Mouse (Mus musculus) stomach, postnatal 0 days (tissue): Measurements from ENCODE around the gene Prr15l. TPM values are rescaled to one million over a fixed set of nuclear protein-coding genes. Genes with fewer than 3 reads are reported as not detected.

Source experiments
- ATAC-seq: fragments of 200-750 bp; cut with Nextera tagmentation; 2 replicates; pipeline ENCODE4 v1.8.0; 2017; ENCODE audit not compliant: low FRiP score, low TSS enrichment
- DNase-seq: peaks from one replicate; pipeline ENCODE4 v3.0.0-alpha.2; 2016; ENCODE audit warnings: low spot score
- H3K27ac ChIP-seq: fragments of 300-500 bp; sonication (generic); replicated peaks from 2 replicates; pipeline ENCODE4 v1.5.1; 2014; ENCODE audit warnings: mild to moderate bottlenecking, control low read depth
- H3K27me3 ChIP-seq: fragments of 300-500 bp; sonication (generic); 2 replicates; pipeline ENCODE4 v1.6.1; 2014; ENCODE audit warnings: low read length; ENCODE audit not compliant: control insufficient read depth, insufficient read depth
- H3K36me3 ChIP-seq: fragments of 300-500 bp; sonication (generic); 2 replicates; pipeline ENCODE4 v1.6.1; 2014; ENCODE audit warnings: low read length, mixed read lengths; ENCODE audit not compliant: control insufficient read depth, insufficient read depth
- H3K4me1 ChIP-seq: fragments of 300-500 bp; sonication (generic); replicated peaks from 2 replicates; pipeline ENCODE4 v1.6.1; 2014; ENCODE audit warnings: antibody characterized with exemption; ENCODE audit not compliant: control insufficient read depth, insufficient read depth
- H3K4me2 ChIP-seq: fragments of 300-500 bp; sonication (generic); replicated peaks from 2 replicates; pipeline ENCODE4 v1.6.1; 2014; ENCODE audit warnings: low read depth, mild to moderate bottlenecking, control low read depth, moderate library complexity
- H3K4me3 ChIP-seq: fragments of 300-500 bp; sonication (generic); 2 replicates; pipeline ENCODE4 v1.5.1; 2014; ENCODE audit warnings: low read depth, low read length, control low read depth
- H3K9ac ChIP-seq: fragments of 300-500 bp; sonication (generic); 2 replicates; pipeline ENCODE4 v1.6.1; 2014; ENCODE audit warnings: mild to moderate bottlenecking, low read length, control low read depth, mixed read lengths
- H3K9me3 ChIP-seq: fragments of 300-500 bp; sonication (generic); 2 replicates; pipeline ENCODE4 v1.6.1; 2016; ENCODE audit warnings: low read length; ENCODE audit not compliant: control insufficient read depth
- CTCF ChIP-seq: IDR thresholded peaks from 2 replicates; pipeline ENCODE4 v1.5.1; 2016; ENCODE audit warnings: antibody characterized with exemption, low read depth, mild to moderate bottlenecking, moderate library complexity
- EP300 ChIP-seq: optimal IDR thresholded peaks from 2 replicates; pipeline ENCODE3; 2016; ENCODE audit warnings: antibody characterized with exemption
- WGBS: fragments of 180-500 bp; shearing (Covaris S2); extraction: QIAGEN DNeasy Blood & Tissue Kit; methylation state at CpG from one replicate; pipeline ENCODE4 v1.1.7; 2014; 5-methylcytosine and 5-hydroxymethylcytosine counted together
- polyA plus RNA-seq: library from polyadenylated mRNA; unstranded; fragments of >200 nt; fragmentation: Nextera tagmentation; extraction: Ambion mirVana; gene quantifications from 2 replicates; pipeline ENCODE4 v1.2.1, GENCODE M21; 2015

The Prr15l gene
- polyA plus RNA-seq: 112 and 116 TPM in 2 replicates

- ATAC-seq (peak; percentile 46), DNase-seq (peak; percentile 85)
- Histone ChIP-seq H3K9ac (no peak within 1 kb of the TSS; the same call in 1 of the 2 replicates), H3K27ac (peak within 1 kb of the TSS; percentile 91), H3K4me3 (peak within 1 kb of the TSS; percentile 37; the same call in 1 of the 2 replicates), H3K36me3 (no peaks in the 10 kb centered on the region), H3K9me3 (no peaks in the 10 kb centered on the region), H3K4me1 (no peaks in the 10 kb centered on the region), H3K27me3 (no peaks in the 10 kb centered on the region), H3K4me2 (0 out of 2 replicates have a peak within 1 kb of the TSS, but pooled peaks have one; percentile 17)
- TF ChIP-seq EP300: no peak
- no peak for TF ChIP-seq CTCF
- 32% methylated on average over 2 of the region's 2 CpGs for WGBS
Measured at GRCm38 (mm10) chr11:96928088-96928487, at the start of gene Prr15l. Prr15l (plus strand) TSS chr11:96928104.

DNA sequence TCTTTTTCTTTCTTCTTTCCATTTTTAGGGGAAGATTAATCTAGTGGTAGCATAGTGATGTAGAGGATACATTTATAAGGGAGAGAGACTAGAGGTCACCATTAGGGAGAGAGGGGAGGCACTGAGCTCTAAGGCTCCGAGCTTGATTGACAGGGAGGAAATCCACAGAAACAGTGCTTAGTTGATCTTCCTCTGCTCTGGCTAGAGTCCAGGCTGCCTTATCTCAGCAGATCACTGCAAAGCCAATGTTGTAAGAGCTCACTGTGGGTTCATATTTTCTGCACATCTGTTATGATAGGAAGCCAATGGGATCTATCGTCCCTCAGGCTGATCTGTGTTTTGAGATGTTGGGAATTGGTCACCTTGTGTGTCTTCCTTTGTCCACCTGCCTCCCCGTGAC, 49.2 kb upstream of the Prr15l start:
- no peak overlapping the region for H3K27ac ChIP-seq
- H3K4me2 ChIP-seq: no peak overlapping the region
- no peak overlapping the region for H3K9ac ChIP-seq
- H3K27me3 ChIP-seq: no peaks in the 10 kb centered on the region
- H3K4me1 ChIP-seq: no peaks in the 10 kb centered on the region
- no peaks in the 10 kb centered on the region for H3K36me3 ChIP-seq
- WGBS: 36% methylated on average over 3 of the region's 3 CpGs
- TF ChIP-seq CTCF (no peak), EP300 (no peak)
- H3K4me3 ChIP-seq: no peak overlapping the region
- ATAC-seq (no peak), DNase-seq (no peak)
- H3K9me3 ChIP-seq: no peaks in the 10 kb centered on the region

GRCm38 (mm10) chr11:96879359-96879758, 48.5 kb upstream of the Prr15l start:
- TF ChIP-seq CTCF: no peak
- no peak for TF ChIP-seq EP300
- no peaks in the 10 kb centered on the region for H3K4me1 ChIP-seq
- no peak for ATAC-seq
- no peak overlapping the region for H3K4me2 ChIP-seq
- no peak for DNase-seq
- no peak overlapping the region for H3K27ac ChIP-seq
- H3K9me3 ChIP-seq: no peaks in the 10 kb centered on the region
- H3K27me3 ChIP-seq: no peaks in the 10 kb centered on the region
- WGBS: 37% methylated on average over 7 of the region's 7 CpGs
- no peak overlapping the region for H3K9ac ChIP-seq
- H3K36me3 ChIP-seq: no peaks in the 10 kb centered on the region
- no peak overlapping the region for H3K4me3 ChIP-seq

GRCm38 (mm10) chr11:96880296-96880695, 47.6 kb upstream of the Prr15l start:
- Histone ChIP-seq H3K4me2 (no peak overlapping the region), H3K4me1 (no peaks in the 10 kb centered on the region), H3K9ac (no peak overlapping the region), H3K4me3 (no peak overlapping the region), H3K27ac (no peak overlapping the region), H3K36me3 (no peaks in the 10 kb centered on the region), H3K9me3 (no peaks in the 10 kb centered on the region), H3K27me3 (no peaks in the 10 kb centered on the region)
- TF ChIP-seq EP300: no peak
- 78% methylated on average over 9 of the region's 9 CpGs for WGBS
- DNase-seq (no peak), ATAC-seq (no peak)

GRCm38 (mm10) chr11:96885901-96886340, 42.0 kb upstream of the Prr15l start:
- ATAC-seq: no peak
- H3K27me3 ChIP-seq: no peaks in the 10 kb centered on the region
- H3K9ac ChIP-seq: no peak overlapping the region
- H3K36me3 ChIP-seq: no peaks in the 10 kb centered on the region
- H3K9me3 ChIP-seq: no peaks in the 10 kb centered on the region
- no peaks in the 10 kb centered on the region for H3K4me1 ChIP-seq
- WGBS: 60% methylated on average over 4 of the region's 5 CpGs
- no peak for TF ChIP-seq EP300
- TF ChIP-seq CTCF: no peak
- H3K4me2 ChIP-seq: no peak overlapping the region
- H3K27ac ChIP-seq: no peak overlapping the region
- DNase-seq: no peak
- no peak overlapping the region for H3K4me3 ChIP-seq

GRCm38 (mm10) chr11:96886942-96887546, 40.9 kb upstream of the Prr15l start:
- Histone ChIP-seq H3K4me1 (no peaks in the 10 kb centered on the region), H3K9me3 (no peaks in the 10 kb centered on the region), H3K36me3 (no peaks in the 10 kb centered on the region), H3K4me2 (no peak overlapping the region), H3K27ac (no peak overlapping the region), H3K27me3 (no peaks in the 10 kb centered on the region), H3K9ac (no peak overlapping the region), H3K4me3 (no peak overlapping the region)
- DNase-seq (no peak), ATAC-seq (no peak)
- no peak for TF ChIP-seq CTCF
- no peak for TF ChIP-seq EP300
- WGBS: 72% methylated on average over 8 of the region's 8 CpGs
